Mouse (Mus musculus) MEL-GATA-1-ER (cell line): ENCODE results near the gene Hc.
A peak's percentile ranks its signal among the peaks of the same experiment; 100 is the strongest.

Experiments used
- DNase-seq: peaks from one replicate; pipeline ENCODE4 v3.0.0-alpha.2; 2012; ENCODE audit warnings: low read depth; ENCODE audit errors: extremely low read depth

Gene Hc

GRCm38 (mm10) chr2:34978226-34978625, 83.0 kb downstream of the Hc start:
- no peak for DNase-seq

GRCm38 (mm10) chr2:34976945-34977658, 84.1 kb downstream of the Hc start:
- DNase-seq: peak; percentile 89

GRCm38 (mm10) chr2:34976447-34976846, 84.8 kb downstream of the Hc start:
- DNase-seq: peak; percentile 64

- no peak for DNase-seq
Observed at GRCm38 (mm10) chr2:34973087-34973486, 88.2 kb downstream of the Hc start.

- DNase-seq: no peak
Observed at GRCm38 (mm10) chr2:34971080-34971888, 90.0 kb downstream of the Hc start.

GRCm38 (mm10) chr2:34970092-34970750, 91.0 kb downstream of the Hc start:
- DNase-seq: no peak

- DNase-seq: no peak
Observed at GRCm38 (mm10) chr2:34969166-34969565, 92.1 kb downstream of the Hc start.

GRCm38 (mm10) chr2:34966243-34966934, 94.8 kb downstream of the Hc start:
- no peak for DNase-seq

GRCm38 (mm10) chr2:34965806-34966205, 95.4 kb downstream of the Hc start:
- DNase-seq: no peak

- DNase-seq: peak; percentile 44
Observed at GRCm38 (mm10) chr2:34965293-34965692, 95.9 kb downstream of the Hc start.

GRCm38 (mm10) chr2:34964651-34965050, 96.6 kb downstream of the Hc start:
- DNase-seq: no peak

- DNase-seq: no peak
Observed at GRCm38 (mm10) chr2:34964230-34964629, 97.0 kb downstream of the Hc start.

GRCm38 (mm10) chr2:34963371-34963956, 97.8 kb downstream of the Hc start:
- DNase-seq: no peak

- DNase-seq: no peak
Observed at GRCm38 (mm10) chr2:34962893-34963292, 98.3 kb downstream of the Hc start.

GRCm38 (mm10) chr2:34962211-34962610, 99.0 kb downstream of the Hc start:
- no peak for DNase-seq

GRCm38 (mm10) chr2:34961481-34962036, 99.7 kb downstream of the Hc start, which contains the start of gene Traf1:
Traf1 (minus strand) TSS chr2:34961772.
- DNase-seq: no peak

- no peak for DNase-seq
Observed at GRCm38 (mm10) chr2:34960966-34961365, 100.3 kb downstream of the Hc start.

- no peak for DNase-seq
Observed at GRCm38 (mm10) chr2:34960466-34960865, 100.8 kb downstream of the Hc start.

- no peak for DNase-seq
Observed at GRCm38 (mm10) chr2:34958582-34958981, 102.7 kb downstream of the Hc start.

GRCm38 (mm10) chr2:34958036-34958435, 103.2 kb downstream of the Hc start:
- no peak for DNase-seq

GRCm38 (mm10) chr2:34957405-34957804, 103.8 kb downstream of the Hc start:
- no peak for DNase-seq
